Mouse (Mus musculus): Measurements from ENCODE around the gene Txndc11. TPM values are rescaled to one million over a fixed set of nuclear protein-coding genes. Genes with fewer than 3 reads are reported as not detected.

Txndc11 gene
- polyA plus RNA-seq, 1 experiment from 2014 or later = 27.0 TPM

DNA sequence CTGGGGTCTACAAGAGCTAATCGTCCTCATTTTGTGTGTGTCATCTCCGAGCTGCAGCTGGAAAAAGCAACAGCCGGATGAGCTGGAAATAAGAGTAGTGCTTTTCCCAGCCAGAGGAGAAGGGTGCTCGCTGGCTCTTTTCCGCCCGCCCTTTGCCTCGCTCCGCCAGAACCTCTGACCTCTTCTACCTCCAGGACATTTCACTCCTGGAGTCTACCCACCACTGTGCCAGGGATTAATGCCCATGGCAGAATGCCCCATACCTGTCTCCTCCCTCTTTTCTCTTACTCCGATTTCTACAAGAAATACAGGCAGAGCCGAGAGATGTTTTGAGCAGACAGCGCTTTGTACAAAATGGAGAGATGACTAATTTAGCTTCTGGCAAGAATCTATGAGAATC lies 83.3 kb downstream of the Txndc11 start:
- Histone ChIP-seq H3K4me1 (no peaks in the 10 kb centered on the region), H3K36me3 (no peaks in the 10 kb centered on the region), H3K27ac (replicated peaks) (no peak overlapping the region), H3K9me3 (replicated peaks) (no peaks in the 10 kb centered on the region), H3K27me3 (ENCODE audit: low read depth, poor library complexity, severe bottlenecking) (no peaks in the 10 kb centered on the region), H3K4me3 (no peak overlapping the region)
- WGBS = 93% methylated on average over 11 of the region's 11 CpGs
- DNase-seq (ENCODE audit: low spot score) = no peak

DNA sequence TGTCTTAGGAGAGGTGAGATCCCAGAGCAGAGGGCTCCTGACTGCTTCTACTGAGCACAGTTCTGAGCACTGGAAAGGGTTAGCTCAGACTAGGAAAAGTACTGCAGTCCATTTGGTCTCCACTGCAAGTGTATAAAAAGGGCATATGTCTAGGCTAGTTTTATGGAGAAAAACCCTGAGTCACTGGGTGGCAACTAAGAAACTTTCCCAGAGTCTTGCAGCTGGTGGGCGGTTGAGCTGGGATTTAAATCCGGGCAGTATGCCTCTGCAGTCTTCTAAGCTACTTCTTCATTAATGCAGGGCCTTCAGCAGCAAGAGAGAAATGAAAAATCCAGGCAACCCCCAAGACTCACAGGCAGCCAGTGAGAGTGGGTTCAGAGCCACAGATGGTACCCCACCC lies 84.2 kb downstream of the Txndc11 start:
- no peak overlapping the region for H3K4me3 ChIP-seq
- peaks cover under 1% of the 10 kb centered on the region; the same call in 1 of the 2 replicates for H3K4me1 ChIP-seq
- no peaks in the 10 kb centered on the region for H3K9me3 ChIP-seq (replicated peaks)
- 83% methylated on average over 2 of the region's 2 CpGs for WGBS
- no peaks in the 10 kb centered on the region for H3K36me3 ChIP-seq
- DNase-seq (ENCODE audit: low spot score) = no peak
- no peak overlapping the region for H3K27ac ChIP-seq (replicated peaks)
- no peaks in the 10 kb centered on the region for H3K27me3 ChIP-seq (ENCODE audit: low read depth, poor library complexity, severe bottlenecking)

DNA sequence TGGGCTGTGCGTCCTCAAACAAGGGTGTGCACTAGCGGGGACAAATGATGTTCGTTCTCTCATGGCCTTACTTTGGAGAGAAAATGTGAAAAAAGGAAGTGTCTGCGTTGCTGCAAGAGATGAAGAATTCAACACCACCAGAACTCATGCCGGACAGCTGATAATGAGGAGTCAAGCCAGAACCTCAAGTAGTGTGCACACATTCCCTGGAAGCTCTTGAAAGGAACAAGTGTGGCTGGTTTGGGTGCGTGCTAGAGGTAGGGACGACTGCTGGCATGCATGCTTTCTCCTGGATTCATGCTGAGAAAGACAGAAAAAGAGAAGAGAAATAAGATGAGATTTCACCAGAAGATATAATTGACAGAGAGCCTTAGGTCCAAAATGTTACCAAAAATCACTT lies 87.3 kb downstream of the Txndc11 start:
- Histone ChIP-seq H3K36me3 (no peaks in the 10 kb centered on the region), H3K4me3 (no peak overlapping the region), H3K4me1 (peaks cover 2% of the 10 kb centered on the region; the same call in 1 of the 2 replicates), H3K27ac (replicated peaks) (no peak overlapping the region), H3K9me3 (replicated peaks) (no peaks in the 10 kb centered on the region), H3K27me3 (ENCODE audit: low read depth, poor library complexity, severe bottlenecking) (no peaks in the 10 kb centered on the region)
- DNase-seq (ENCODE audit: low spot score) = no peak
- 89% methylated on average over 7 of the region's 7 CpGs for WGBS

GRCm38 (mm10) chr16:11046437-11046836 lies 88.0 kb downstream of the Txndc11 start:
- H3K36me3 ChIP-seq = no peaks in the 10 kb centered on the region
- H3K4me1 ChIP-seq = peaks cover 2% of the 10 kb centered on the region; the same call in 1 of the 2 replicates
- H3K9me3 ChIP-seq (replicated peaks) = no peaks in the 10 kb centered on the region
- no peak overlapping the region for H3K4me3 ChIP-seq
- no peak overlapping the region for H3K27ac ChIP-seq (replicated peaks)
- 85% methylated on average over 7 of the region's 7 CpGs for WGBS
- H3K27me3 ChIP-seq (ENCODE audit: low read depth, poor library complexity, severe bottlenecking) = no peaks in the 10 kb centered on the region
- no peak for DNase-seq (ENCODE audit: low spot score)

GRCm38 (mm10) chr16:11043239-11043638 lies 91.2 kb downstream of the Txndc11 start:
- Histone ChIP-seq H3K9me3 (replicated peaks) (no peaks in the 10 kb centered on the region), H3K27me3 (ENCODE audit: low read depth, poor library complexity, severe bottlenecking) (no peaks in the 10 kb centered on the region), H3K4me3 (no peak overlapping the region), H3K36me3 (no peaks in the 10 kb centered on the region), H3K27ac (replicated peaks) (no peak overlapping the region), H3K4me1 (peaks cover 2% of the 10 kb centered on the region; the same call in 1 of the 2 replicates)
- no peak for DNase-seq (ENCODE audit: low spot score)
- 86% methylated on average over 5 of the region's 5 CpGs for WGBS

- Histone ChIP-seq H3K4me1 (peaks cover 10% of the 10 kb centered on the region), H3K27me3 (ENCODE audit: low read depth, poor library complexity, severe bottlenecking) (peaks cover 9% of the 10 kb centered on the region; the same call in 1 of the 2 replicates), H3K4me3 (no peak overlapping the region), H3K27ac (replicated peaks) (no peak overlapping the region), H3K36me3 (no peaks in the 10 kb centered on the region), H3K9me3 (replicated peaks) (no peaks in the 10 kb centered on the region)
- WGBS = 73% methylated on average over 2 of the region's 2 CpGs
- DNase-seq (ENCODE audit: low spot score) = no peak
Measured at GRCm38 (mm10) chr16:11040603-11041002, 93.8 kb downstream of the Txndc11 start.

DNA sequence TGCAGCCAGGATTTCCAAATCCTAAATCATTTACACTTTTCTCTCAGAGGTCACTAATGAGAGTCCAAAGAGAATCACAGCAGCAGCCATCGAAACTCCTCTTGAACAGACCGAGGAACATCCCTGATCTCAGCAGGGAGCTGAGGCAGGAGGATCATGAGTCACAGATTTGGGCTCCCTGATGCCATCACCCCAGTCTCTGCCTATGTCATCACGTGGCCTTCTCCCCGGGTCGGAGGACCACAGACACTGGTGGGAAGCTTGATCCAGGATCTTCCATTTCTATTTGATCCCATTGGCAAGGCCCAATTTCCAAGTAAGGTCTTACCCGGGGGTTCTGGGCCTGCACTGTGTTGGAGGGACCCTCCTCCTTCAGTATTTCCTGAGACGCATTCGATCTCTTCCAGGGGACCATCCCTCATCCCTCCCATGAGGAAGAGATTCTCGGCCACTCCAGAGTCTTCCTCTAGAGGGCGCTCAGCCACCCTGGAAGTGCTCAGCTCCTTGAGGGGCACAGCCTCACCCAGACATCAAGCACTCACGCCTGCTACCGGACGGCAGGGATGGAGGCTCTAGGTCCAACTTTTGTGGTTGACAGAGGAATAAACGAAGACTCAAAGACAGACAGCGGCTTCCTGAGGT lies 98.5 kb downstream of the Txndc11 start:
- Histone ChIP-seq H3K27me3 (ENCODE audit: low read depth, poor library complexity, severe bottlenecking) (peaks cover 9% of the 10 kb centered on the region; the same call in 1 of the 2 replicates), H3K4me1 (peaks cover 8% of the 10 kb centered on the region), H3K36me3 (no peaks in the 10 kb centered on the region), H3K4me3 (peak overlapping the region; percentile 2; the same call in 1 of the 2 replicates), H3K9me3 (replicated peaks) (no peaks in the 10 kb centered on the region), H3K27ac (replicated peaks) (peak overlapping the region; percentile 38; the same call in 1 of the 2 replicates)
- WGBS = 28% methylated on average over 15 of the region's 15 CpGs
- peak; percentile 85 for DNase-seq (ENCODE audit: low spot score)

- no peak for DNase-seq (ENCODE audit: low spot score)
- peaks cover 8% of the 10 kb centered on the region for H3K4me1 ChIP-seq
- WGBS = 88% methylated on average over 9 of the region's 9 CpGs
- H3K4me3 ChIP-seq = no peak overlapping the region
- H3K27me3 ChIP-seq (ENCODE audit: low read depth, poor library complexity, severe bottlenecking) = peaks cover 9% of the 10 kb centered on the region; the same call in 1 of the 2 replicates
- H3K27ac ChIP-seq (replicated peaks) = no peak overlapping the region
- H3K36me3 ChIP-seq = no peaks in the 10 kb centered on the region
- no peaks in the 10 kb centered on the region for H3K9me3 ChIP-seq (replicated peaks)
Measured at GRCm38 (mm10) chr16:11035273-11035672, 99.2 kb downstream of the Txndc11 start.

DNA sequence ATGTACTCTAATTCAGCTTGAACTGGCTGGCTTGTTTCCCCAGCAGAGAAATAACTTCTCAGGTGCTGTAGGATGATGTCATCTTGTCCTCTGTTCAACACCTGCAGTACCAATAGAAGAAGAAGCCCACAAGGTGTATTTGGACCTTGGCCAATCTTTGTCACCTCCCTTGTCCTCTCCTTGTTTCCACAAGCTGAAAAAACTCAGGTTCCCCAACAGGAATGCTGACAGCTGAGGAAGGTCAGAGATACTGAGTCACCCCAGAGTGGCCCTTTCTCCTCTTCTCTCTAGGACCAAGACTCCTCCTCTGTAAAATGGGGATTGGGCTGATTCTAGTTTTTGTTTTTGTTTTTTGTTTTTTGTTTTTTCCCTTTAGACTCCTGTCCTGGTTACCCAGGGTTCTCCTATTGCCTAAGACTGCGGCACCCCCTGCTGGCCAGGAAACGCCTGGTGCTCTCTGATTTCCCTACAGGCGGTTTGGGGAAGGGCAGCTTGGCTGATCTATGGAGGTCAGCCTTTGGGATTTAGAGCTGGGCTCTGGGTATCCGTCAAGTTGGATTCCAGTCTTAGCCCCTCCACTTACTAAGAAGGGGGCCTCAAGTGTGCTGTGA lies 100.2 kb downstream of the Txndc11 start:
- DNase-seq (ENCODE audit: low spot score) = peak; percentile 85
- Histone ChIP-seq H3K27ac (replicated peaks) (no peak overlapping the region), H3K27me3 (ENCODE audit: low read depth, poor library complexity, severe bottlenecking) (peaks cover 9% of the 10 kb centered on the region; the same call in 1 of the 2 replicates), H3K36me3 (no peaks in the 10 kb centered on the region), H3K4me3 (no peak overlapping the region), H3K4me1 (peaks cover 8% of the 10 kb centered on the region), H3K9me3 (replicated peaks) (no peaks in the 10 kb centered on the region)
- WGBS = 5% methylated on average over 4 of the region's 4 CpGs

DNA sequence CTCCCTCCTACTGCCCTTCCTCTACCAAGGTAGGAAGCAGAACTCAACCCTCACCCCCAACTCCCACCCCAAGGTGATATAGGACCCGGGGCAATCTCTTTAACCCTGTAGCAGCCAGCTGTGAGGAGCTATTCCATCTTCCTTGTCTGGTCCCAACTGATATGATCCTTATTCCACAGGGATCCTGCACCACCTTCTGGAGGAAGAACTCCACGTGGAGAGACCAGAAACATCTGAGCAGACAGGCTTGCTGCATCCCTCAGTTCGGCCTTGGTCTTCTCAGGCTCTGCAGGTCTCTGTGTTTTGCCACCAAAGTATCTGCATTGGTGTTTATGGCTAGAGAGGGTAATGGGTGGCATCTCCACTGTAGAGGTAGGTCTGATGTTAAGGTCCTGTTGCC lies 103.1 kb downstream of the Txndc11 start:
- no peak for DNase-seq (ENCODE audit: low spot score)
- peaks cover 7% of the 10 kb centered on the region for H3K4me1 ChIP-seq
- no peaks in the 10 kb centered on the region for H3K9me3 ChIP-seq (replicated peaks)
- WGBS = 74% methylated on average over 3 of the region's 3 CpGs
- H3K27me3 ChIP-seq (ENCODE audit: low read depth, poor library complexity, severe bottlenecking) = no peaks in the 10 kb centered on the region
- no peak overlapping the region for H3K4me3 ChIP-seq
- H3K27ac ChIP-seq (replicated peaks) = no peak overlapping the region
- no peaks in the 10 kb centered on the region for H3K36me3 ChIP-seq

DNA sequence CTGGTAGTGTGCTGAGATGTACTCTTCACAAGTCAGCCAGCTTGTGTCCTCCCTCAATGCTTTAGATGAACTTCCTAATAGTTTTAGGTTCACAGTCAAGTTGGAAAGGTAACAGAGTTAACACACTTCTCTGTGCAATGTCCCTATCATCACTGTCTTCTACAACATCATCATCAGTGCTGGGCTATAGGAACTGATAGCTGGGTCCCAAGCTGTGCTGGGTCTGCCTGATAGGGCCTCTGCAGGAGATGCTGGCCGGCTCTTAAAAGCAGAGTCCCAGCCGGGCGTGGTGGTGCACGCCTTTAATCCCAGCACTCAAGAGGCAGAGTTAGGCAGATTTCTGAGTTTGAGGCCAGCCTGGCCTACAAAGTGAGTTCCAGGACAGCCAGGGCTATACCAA lies 103.6 kb downstream of the Txndc11 start:
- Histone ChIP-seq H3K4me1 (peaks cover 2% of the 10 kb centered on the region), H3K36me3 (no peaks in the 10 kb centered on the region), H3K4me3 (no peak overlapping the region), H3K9me3 (replicated peaks) (no peaks in the 10 kb centered on the region), H3K27ac (replicated peaks) (no peak overlapping the region), H3K27me3 (ENCODE audit: low read depth, poor library complexity, severe bottlenecking) (no peaks in the 10 kb centered on the region)
- WGBS = 85% methylated on average over 4 of the region's 4 CpGs
- DNase-seq (ENCODE audit: low spot score) = no peak

DNA sequence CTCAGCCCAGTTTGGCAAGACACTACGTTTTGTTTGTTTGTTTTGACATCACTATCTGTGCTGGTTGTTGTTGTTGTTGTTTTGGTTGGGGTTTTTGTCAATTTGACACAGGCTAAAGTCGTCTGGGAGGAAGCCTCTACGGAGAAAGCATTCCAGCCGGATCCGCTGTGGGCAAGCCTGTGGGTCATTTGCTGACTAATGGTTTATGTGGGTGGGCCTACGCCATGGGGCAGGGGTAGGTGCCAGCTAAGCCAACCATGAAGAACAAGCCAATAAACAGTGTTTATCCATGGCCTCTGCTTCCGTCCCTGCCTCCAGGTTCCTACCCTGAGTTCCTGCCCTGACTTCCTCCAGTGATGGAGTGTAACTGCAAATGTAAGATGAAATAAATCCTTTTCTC lies 106.2 kb downstream of the Txndc11 start:
- no peak for DNase-seq (ENCODE audit: low spot score)
- Histone ChIP-seq H3K4me1 (no peaks in the 10 kb centered on the region), H3K36me3 (no peaks in the 10 kb centered on the region), H3K27ac (replicated peaks) (no peak overlapping the region), H3K27me3 (ENCODE audit: low read depth, poor library complexity, severe bottlenecking) (no peaks in the 10 kb centered on the region), H3K9me3 (replicated peaks) (no peaks in the 10 kb centered on the region), H3K4me3 (no peak overlapping the region)
- 85% methylated on average over 7 of the region's 7 CpGs for WGBS

Data from midbrain, embryonic 10.5 days (tissue).